Mouse (Mus musculus): ENCODE measurements around the gene Creg1. TPM values are rescaled to one million over a fixed set of nuclear protein-coding genes. Genes with fewer than 3 reads are reported as not detected.

The Creg1 gene
- polyA plus RNA-seq, 1 experiment from 2014 or later = 101 TPM

DNA sequence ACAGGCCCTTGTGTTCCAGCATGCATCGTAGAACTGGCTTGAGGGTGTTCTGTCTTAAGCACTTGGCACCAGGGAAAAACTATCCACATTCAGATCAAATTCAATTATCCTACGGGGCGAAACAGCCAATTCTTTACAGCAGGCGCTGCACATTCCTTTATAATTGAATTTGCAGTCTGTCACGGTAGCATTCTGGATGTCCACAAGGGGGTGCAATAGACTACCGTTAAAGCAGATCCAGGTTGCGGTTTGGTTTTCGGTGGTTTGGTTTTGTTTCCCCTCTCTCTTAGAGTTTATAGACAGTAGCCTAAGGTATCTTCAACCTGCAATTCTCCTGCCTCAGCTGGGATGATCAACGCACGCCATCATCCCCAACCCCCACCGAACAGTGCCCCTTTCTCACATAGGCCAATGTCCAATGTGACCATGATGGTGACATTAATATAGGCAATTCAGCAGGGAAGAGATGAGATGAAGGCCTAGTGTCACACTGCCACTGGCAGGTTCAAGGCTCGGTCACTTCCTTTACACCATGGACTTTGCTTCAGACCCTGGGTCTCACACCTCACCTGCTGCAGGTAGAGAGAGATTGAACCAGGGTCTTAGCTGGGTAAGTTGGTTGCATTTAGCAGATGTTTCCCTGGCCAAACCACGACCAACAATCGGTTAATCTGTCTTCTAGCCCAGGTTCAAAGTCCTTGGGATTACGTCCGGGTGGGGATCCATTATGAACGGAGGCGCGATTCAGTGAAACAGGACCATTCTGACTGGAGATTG lies 12.2 kb downstream of the Creg1 start:
- WGBS = 45% methylated on average over 19 of the region's 19 CpGs
- no peak overlapping the region for H3K4me3 ChIP-seq (replicated peaks)

DNA sequence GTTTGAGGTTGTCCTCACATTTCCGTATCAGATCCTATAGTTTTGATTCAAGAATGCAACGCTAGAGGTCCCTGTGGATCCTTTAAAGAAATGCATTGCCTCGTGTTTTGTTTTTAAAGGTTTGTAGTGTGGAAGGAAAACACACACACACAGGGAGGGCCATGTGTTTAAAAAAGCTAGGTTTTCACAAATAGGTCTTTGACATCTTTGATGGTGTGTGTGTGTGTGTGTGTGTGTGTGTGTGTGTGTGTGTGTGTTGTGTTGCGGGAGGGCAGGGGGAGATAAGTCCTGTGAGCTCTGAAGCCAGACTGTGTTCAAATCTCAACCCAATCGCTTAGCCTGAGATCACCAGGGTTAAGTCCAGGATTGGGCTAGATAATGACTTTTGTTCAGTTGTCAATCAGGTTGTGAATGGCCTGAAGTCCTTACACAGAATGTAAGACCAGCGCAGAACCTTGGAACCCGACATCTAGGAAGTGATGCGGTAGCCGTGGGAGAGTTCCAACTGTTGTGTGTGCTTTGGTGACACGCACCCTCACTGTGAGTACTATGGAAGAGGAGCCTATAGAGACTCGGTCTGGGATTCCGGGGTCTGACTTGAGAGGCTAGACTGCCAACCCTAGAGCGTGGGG lies 16.5 kb downstream of the Creg1 start:
- WGBS = 6% methylated on average over 13 of the region's 13 CpGs
- peak overlapping the region; percentile 69 for H3K4me2 ChIP-seq (replicated peaks)

More for the DNA sequence above, 12.2 kb downstream of the Creg1 start:
- no peak overlapping the region for H3K9ac ChIP-seq
- H3K36me3 ChIP-seq = 0 out of 2 replicates have a peak, but pooled peaks cover 2% of the 10 kb centered on the region
- ATAC-seq = no peak
- H3K27me3 ChIP-seq (replicated peaks) = no peaks in the 10 kb centered on the region
- no peaks in the 10 kb centered on the region for H3K9me3 ChIP-seq
- H3K4me1 ChIP-seq (replicated peaks) = peaks cover 14% of the 10 kb centered on the region
- H3K4me2 ChIP-seq (replicated peaks) = 0 out of 2 replicates have a peak overlapping the region, but pooled peaks have one; percentile 19
- no peak overlapping the region for H3K27ac ChIP-seq

DNA sequence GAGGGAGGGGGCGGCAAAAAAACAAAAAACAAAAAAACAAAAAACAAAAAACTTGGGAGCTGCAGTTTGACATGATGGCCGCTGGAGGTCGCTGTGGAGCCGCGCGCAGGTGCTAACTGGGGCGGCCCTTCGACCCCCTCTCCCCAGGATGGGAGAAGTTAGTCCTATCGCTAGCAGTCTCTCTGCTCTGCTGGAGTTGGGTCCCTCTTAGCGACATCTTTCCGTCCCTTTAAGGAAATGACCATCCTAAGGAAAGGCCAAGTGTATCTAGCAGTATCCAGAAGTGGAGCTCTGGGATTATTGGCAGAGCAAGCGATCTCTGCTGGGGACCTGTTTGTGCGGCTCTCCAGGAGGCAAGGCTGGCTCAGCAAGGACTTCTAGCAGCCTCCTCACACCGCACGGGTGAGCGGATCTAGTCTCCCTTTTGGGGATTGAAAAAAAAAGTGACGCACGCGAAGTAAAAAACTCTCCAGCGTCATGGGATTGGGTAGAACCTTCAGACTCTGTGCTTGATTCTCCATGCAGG lies 17.1 kb downstream of the Creg1 start:
- WGBS = 8% methylated on average over 20 of the region's 20 CpGs
- Histone ChIP-seq H3K4me1 (replicated peaks) (no peaks in the 10 kb centered on the region), H3K9ac (no peak overlapping the region), H3K4me3 (replicated peaks) (peak overlapping the region; percentile 25), H3K36me3 (no peaks in the 10 kb centered on the region), H3K9me3 (no peaks in the 10 kb centered on the region), H3K27ac (no peak overlapping the region), H3K27me3 (replicated peaks) (no peaks in the 10 kb centered on the region), H3K4me2 (replicated peaks) (peak overlapping the region; percentile 69)
- peak; percentile 58 for ATAC-seq

More for the DNA sequence above, 16.5 kb downstream of the Creg1 start:
- Histone ChIP-seq H3K9ac (no peak overlapping the region), H3K4me1 (replicated peaks) (no peaks in the 10 kb centered on the region), H3K4me3 (replicated peaks) (peak overlapping the region; percentile 25), H3K27ac (no peak overlapping the region), H3K9me3 (no peaks in the 10 kb centered on the region), H3K27me3 (replicated peaks) (no peaks in the 10 kb centered on the region), H3K36me3 (no peaks in the 10 kb centered on the region)
- ATAC-seq = peak; percentile 69

DNA sequence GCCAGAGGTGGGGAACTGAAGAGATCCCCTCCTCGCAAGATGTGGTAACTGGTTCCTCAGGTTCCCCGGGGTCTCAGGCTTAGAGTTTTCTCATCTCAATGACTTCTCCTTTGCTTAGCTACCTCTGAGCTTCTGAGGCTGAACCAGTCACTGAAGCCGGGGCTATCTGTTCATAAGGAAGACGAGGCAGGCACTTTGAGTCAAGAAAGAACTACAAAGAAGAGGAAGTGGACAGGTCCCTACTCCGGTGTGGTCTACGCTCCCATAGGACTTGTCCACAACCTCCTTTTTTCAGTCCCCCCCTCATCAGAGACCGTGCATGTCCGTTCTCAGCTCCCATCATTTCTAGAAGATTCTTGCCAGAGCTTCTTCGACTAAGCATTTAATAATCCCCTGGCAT lies 17.9 kb downstream of the Creg1 start:
- Histone ChIP-seq H3K9ac (no peak overlapping the region), H3K36me3 (no peaks in the 10 kb centered on the region), H3K4me1 (replicated peaks) (no peaks in the 10 kb centered on the region), H3K4me2 (replicated peaks) (no peak overlapping the region), H3K27me3 (replicated peaks) (no peaks in the 10 kb centered on the region), H3K27ac (no peak overlapping the region), H3K4me3 (replicated peaks) (no peak overlapping the region), H3K9me3 (no peaks in the 10 kb centered on the region)
- WGBS = 83% methylated on average over 9 of the region's 9 CpGs
- no peak for ATAC-seq

DNA sequence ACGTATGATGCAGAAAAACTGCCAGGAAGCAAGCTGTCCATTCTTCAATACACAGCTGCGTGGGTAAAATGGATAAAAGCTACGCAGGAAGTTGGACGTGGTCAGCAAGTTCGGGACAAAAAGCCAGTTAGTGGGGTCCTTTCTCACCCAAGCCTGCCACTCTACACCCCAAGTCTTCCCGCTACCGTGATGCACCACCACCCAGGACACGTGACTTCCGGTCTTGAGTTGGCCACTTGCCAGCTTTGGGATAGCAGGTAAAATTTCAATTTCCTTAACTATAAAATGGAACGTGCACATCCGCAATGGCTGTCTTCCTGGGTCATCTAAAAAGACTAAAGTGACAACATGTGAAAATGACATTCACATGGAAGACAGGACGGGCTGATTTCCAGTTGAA lies 18.4 kb downstream of the Creg1 start:
- 83% methylated on average over 12 of the region's 12 CpGs for WGBS

DNA sequence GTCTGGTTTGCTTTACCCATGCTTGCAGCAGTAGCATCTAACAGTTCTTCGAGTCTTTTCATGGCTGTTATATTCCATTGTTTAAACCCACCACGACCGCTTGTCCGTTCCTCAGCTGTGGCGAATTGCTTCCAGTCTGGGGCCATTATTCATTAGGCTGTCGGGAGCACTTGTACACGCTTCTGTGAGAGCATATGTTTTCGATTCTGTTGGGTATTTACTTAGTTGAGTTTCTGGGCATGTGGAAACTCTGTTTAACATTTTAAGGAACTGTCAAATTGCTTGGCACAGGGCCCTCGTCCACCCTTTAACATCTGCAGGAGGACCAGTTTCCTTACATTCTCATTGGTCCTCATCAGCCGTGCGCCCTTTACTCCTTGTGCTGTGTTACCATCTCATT lies 22.8 kb downstream of the Creg1 start:
- 33% methylated on average over 11 of the region's 11 CpGs for WGBS
- ATAC-seq = no peak
- Histone ChIP-seq H3K9ac (no peak overlapping the region), H3K27ac (no peak overlapping the region), H3K27me3 (replicated peaks) (no peaks in the 10 kb centered on the region), H3K36me3 (no peaks in the 10 kb centered on the region), H3K4me3 (replicated peaks) (no peak overlapping the region), H3K9me3 (no peaks in the 10 kb centered on the region), H3K4me1 (replicated peaks) (no peaks in the 10 kb centered on the region), H3K4me2 (replicated peaks) (no peak overlapping the region)

More for the DNA sequence above, 18.4 kb downstream of the Creg1 start:
- Histone ChIP-seq H3K4me2 (replicated peaks) (no peak overlapping the region), H3K36me3 (no peaks in the 10 kb centered on the region), H3K27me3 (replicated peaks) (no peaks in the 10 kb centered on the region), H3K9ac (no peak overlapping the region), H3K9me3 (no peaks in the 10 kb centered on the region), H3K27ac (no peak overlapping the region), H3K4me1 (replicated peaks) (no peaks in the 10 kb centered on the region), H3K4me3 (replicated peaks) (no peak overlapping the region)
- no peak for ATAC-seq

GRCm38 (mm10) chr1:165788511-165788910 lies 25.0 kb downstream of the Creg1 start, which contains the start of gene Cd247:
Gene Cd247, plus strand, starts transcription at chr1:165788681.
- WGBS = 66% methylated on average over 8 of the region's 8 CpGs
- no peak within 1 kb of the TSS for H3K9ac ChIP-seq
- ATAC-seq = no peak
- H3K4me1 ChIP-seq (replicated peaks) = no peaks in the 10 kb centered on the region
- no peaks in the 10 kb centered on the region for H3K27me3 ChIP-seq (replicated peaks)
- H3K9me3 ChIP-seq = no peaks in the 10 kb centered on the region
- H3K4me2 ChIP-seq (replicated peaks) = no peak within 1 kb of the TSS
- no peaks in the 10 kb centered on the region for H3K36me3 ChIP-seq
- no peak within 1 kb of the TSS for H3K4me3 ChIP-seq (replicated peaks)
- no peak within 1 kb of the TSS for H3K27ac ChIP-seq

DNA sequence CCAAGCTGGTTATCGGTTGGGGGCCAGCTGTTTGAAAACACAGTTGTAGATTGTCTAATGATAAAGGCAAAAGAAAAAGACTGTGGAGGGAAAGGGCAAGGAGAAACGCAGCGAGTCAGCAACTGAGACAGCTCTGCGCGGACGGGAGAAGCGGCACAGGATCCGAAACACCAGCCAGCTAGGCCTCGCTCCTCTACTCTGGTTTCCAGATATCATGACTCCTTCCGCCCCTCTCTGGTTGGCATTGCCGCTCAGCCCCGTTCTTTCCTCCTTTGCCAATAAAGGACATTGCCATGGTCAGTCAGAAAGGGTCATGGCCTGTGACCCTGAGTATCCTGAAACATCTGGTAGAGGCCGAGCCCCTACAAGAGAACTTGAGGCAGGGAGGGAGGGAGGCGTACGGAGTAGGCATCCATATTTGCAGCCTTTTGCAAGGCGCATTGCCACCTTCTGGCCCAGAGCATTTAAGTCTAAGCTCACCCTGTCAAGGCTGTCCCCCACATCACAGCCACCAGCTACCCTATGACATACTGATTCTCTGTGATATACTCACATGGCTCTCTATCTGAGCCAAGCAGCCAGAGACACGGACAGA lies 25.6 kb downstream of the Creg1 start:
- no peaks in the 10 kb centered on the region for H3K9me3 ChIP-seq
- no peak overlapping the region for H3K4me2 ChIP-seq (replicated peaks)
- no peak overlapping the region for H3K27ac ChIP-seq
- no peaks in the 10 kb centered on the region for H3K36me3 ChIP-seq
- no peaks in the 10 kb centered on the region for H3K4me1 ChIP-seq (replicated peaks)
- H3K27me3 ChIP-seq (replicated peaks) = no peaks in the 10 kb centered on the region
- 88% methylated on average over 17 of the region's 17 CpGs for WGBS
- H3K4me3 ChIP-seq (replicated peaks) = no peak overlapping the region
- H3K9ac ChIP-seq = no peak overlapping the region
- no peak for ATAC-seq

DNA sequence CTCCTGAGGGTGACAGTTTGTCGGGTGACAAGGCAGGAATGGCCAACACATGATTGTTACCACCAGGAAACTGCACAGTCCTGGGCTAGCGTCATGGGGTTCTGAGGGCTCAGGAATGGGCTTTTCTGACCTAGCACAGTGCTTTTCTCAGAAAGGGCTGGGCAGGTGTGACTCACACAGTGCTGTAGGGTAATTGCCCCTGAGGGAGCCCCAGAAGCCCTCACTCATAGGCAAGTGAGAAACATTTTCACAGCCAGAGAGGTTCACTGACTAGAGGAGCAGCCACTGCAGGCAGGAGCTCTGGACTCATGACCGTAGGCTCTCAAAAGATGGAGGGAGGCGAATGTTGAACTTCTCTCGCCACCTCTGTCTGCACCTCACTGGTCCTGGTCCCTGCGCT lies 26.4 kb downstream of the Creg1 start:
- Histone ChIP-seq H3K36me3 (no peaks in the 10 kb centered on the region), H3K27ac (no peak overlapping the region), H3K9me3 (no peaks in the 10 kb centered on the region), H3K27me3 (replicated peaks) (no peaks in the 10 kb centered on the region), H3K4me2 (replicated peaks) (no peak overlapping the region), H3K4me1 (replicated peaks) (no peaks in the 10 kb centered on the region), H3K4me3 (replicated peaks) (no peak overlapping the region), H3K9ac (no peak overlapping the region)
- peak; percentile 73 for ATAC-seq
- 82% methylated on average over 6 of the region's 6 CpGs for WGBS

DNA sequence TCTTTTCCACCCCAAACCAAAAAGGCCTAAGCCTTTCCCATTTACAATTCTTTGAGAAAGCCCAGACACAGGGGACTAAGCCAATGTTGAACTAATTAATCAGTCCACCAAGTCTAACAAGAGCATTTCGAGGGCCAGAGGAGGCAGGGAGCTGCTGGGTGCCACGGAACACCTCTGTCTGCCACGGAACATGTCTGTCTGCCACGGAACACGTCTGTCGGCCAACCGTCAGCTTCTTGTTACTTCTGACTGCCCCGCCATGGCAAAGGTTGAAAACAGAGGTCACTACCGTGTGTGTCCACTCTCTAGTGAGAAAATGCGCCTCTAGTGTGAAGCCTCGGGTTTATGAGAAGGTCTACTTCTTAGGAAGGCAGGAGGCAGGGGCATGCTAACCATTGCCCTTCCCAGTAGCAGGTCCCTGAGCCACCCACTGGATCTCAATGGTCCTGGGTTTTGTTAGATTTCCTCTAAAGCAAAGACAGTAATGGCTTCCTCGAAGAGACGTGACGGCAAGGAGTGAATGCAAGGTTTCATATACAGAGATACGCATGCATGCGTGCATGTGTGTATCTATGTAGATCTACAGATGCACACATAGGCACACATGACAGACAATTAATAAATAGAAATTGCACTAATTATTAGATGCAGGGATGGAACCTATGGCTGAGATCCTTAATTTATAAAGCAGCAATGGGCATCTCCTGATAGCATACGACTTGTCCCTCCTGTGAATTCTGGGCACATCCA lies 27.1 kb downstream of the Creg1 start:
- no peaks in the 10 kb centered on the region for H3K36me3 ChIP-seq
- H3K27ac ChIP-seq = no peak overlapping the region
- no peak overlapping the region for H3K4me3 ChIP-seq (replicated peaks)
- no peak for ATAC-seq
- no peak overlapping the region for H3K4me2 ChIP-seq (replicated peaks)
- H3K4me1 ChIP-seq (replicated peaks) = no peaks in the 10 kb centered on the region
- WGBS = 90% methylated on average over 17 of the region's 17 CpGs
- no peaks in the 10 kb centered on the region for H3K9me3 ChIP-seq
- no peak overlapping the region for H3K9ac ChIP-seq
- no peaks in the 10 kb centered on the region for H3K27me3 ChIP-seq (replicated peaks)

DNA sequence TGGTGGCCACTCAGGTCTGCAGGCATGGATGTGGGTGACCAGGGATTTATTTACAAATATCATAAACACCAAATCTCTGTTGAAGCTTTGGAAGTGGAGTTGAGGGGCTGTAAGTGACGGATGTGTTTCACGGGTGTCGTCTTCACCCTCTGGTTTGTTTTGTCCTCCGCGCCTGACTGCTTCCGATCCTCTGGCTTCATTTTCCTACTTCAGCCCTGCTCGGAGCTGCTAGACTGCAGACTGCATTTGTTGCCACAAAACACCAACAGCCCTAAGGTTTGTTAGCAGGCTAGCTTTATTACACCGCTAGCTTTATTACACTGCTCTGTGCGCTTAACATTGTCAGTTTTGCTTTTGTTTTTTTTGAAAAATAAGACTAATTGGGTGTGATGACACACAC lies 27.9 kb downstream of the Creg1 start:
- Histone ChIP-seq H3K9ac (no peak overlapping the region), H3K36me3 (no peaks in the 10 kb centered on the region), H3K9me3 (no peaks in the 10 kb centered on the region), H3K27ac (no peak overlapping the region), H3K4me2 (replicated peaks) (no peak overlapping the region), H3K4me3 (replicated peaks) (no peak overlapping the region), H3K27me3 (replicated peaks) (no peaks in the 10 kb centered on the region), H3K4me1 (replicated peaks) (no peaks in the 10 kb centered on the region)
- no peak for ATAC-seq
- WGBS = 85% methylated on average over 9 of the region's 9 CpGs

Data from intestine, embryonic 15.5 days (tissue).